Mouse (Mus musculus) liver, postnatal 0 days (tissue): Measurements from ENCODE around the gene 4930402H24Rik.

Source experiments
- CTCF ChIP-seq: sonication (generic); IDR thresholded peaks from 2 replicates; pipeline ENCODE4 v1.5.1; 2016; ENCODE audit warnings: antibody characterized with exemption, low read depth
- EP300 ChIP-seq: IDR thresholded peaks from 2 replicates; pipeline ENCODE4 v1.6.1; 2016; ENCODE audit warnings: antibody characterized with exemption, low read depth, mild to moderate bottlenecking

DNA sequence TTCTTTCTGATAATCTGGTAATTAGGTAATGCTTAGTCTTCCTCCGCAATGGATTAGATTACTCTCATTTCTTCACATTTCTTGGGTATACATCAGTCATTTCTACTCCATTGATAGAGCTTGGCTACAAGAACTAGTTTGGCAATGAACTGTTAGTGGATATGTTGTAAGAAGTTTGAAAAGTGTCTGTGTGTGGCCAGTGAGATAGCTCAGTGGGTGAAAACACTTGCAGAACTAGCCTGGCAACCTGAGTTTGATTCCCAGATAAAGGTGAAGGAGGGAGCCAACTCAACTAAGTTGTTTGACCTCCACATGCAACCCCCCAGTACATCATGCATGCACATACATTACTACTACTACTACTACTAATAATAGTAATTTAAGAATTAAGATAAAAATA is 53.2 kb downstream of the 4930402H24Rik start:
- no peak for TF ChIP-seq CTCF
- no peak for TF ChIP-seq EP300
